23 mouse cellular contexts compared by ENCODE assay signal in genomic region chr13:51197699-51198098, GRCm38 (mm10). TPM values are rescaled to one million over a fixed set of nuclear protein-coding genes. Genes with fewer than 3 reads are reported as not detected.
DNase-seq lines count a peak whose midpoint lies in the region; ATAC-seq and TF ChIP-seq lines count a peak whose summit lies in the region.
"Had no signal": no experiment of that assay in that cellular context is flagged by ENCODE, and none has a peak within 500 bp of the region (broad histone marks: within the 10 kb centered on the region; RNA-seq: fewer than 3 reads in every experiment).

No protein-coding gene starts in this region.

- no peak overlapping the region for H3K4me2 ChIP-seq in intestine, embryonic 14.5 days (ENCODE audit: low read length)
- no peak overlapping the region for H3K4me2 ChIP-seq in intestine, embryonic 15.5 days (replicated peaks)
- no peak overlapping the region for H3K4me2 ChIP-seq in stomach, embryonic 16.5 days (ENCODE audit: low read depth, low read length)
- H3K4me2 ChIP-seq: heart, embryonic 11.5 days; limb, embryonic 13.5 days; liver, embryonic 13.5 days; midbrain, embryonic 13.5 days had no signal

- H3K27me3 ChIP-seq in intestine, embryonic 14.5 days (replicated peaks; ENCODE audit: control insufficient read depth, insufficient read depth, low read length): no peaks in the 10 kb centered on the region
- H3K27me3 ChIP-seq in intestine, embryonic 15.5 days (replicated peaks): no peaks in the 10 kb centered on the region
- no peaks in the 10 kb centered on the region for H3K27me3 ChIP-seq in stomach, embryonic 16.5 days (ENCODE audit: control insufficient read depth, insufficient read depth, low read length)
- H3K27me3 ChIP-seq: limb, embryonic 13.5 days had no signal

- ATAC-seq in intestine, embryonic 14.5 days (replicated peaks; ENCODE audit: low FRiP score, low TSS enrichment, low read depth): no peak
- ATAC-seq in intestine, embryonic 15.5 days: no peak
- no peak for ATAC-seq in stomach, embryonic 16.5 days (ENCODE audit: insufficient read depth, low FRiP score)
- ATAC-seq: activated CD4-positive, CD25-positive, alpha-beta regulatory T cell, adult 4 months; hindbrain, embryonic 16.5 days; midbrain, embryonic 13.5 days had no signal

- no peak overlapping the region for H3K4me3 ChIP-seq in intestine, embryonic 14.5 days (ENCODE audit: low read depth, low read length)
- H3K4me3 ChIP-seq in intestine, embryonic 15.5 days (replicated peaks): no peak overlapping the region
- H3K4me3 ChIP-seq in left cerebral cortex, adult 2 months: no peak overlapping the region
- H3K4me3 ChIP-seq in stomach, embryonic 16.5 days (replicated peaks; ENCODE audit: low read length): no peak overlapping the region
- H3K4me3 ChIP-seq: forebrain, embryonic 10.5 days; limb, embryonic 13.5 days; liver, embryonic 13.5 days; midbrain, embryonic 13.5 days had no signal

- H3K9me3 ChIP-seq in intestine, embryonic 14.5 days (ENCODE audit: control insufficient read depth, low read length): peaks cover 4% of the 10 kb centered on the region; the same call in 1 of the 2 replicates
- no peaks in the 10 kb centered on the region for H3K9me3 ChIP-seq in intestine, embryonic 15.5 days
- H3K9me3 ChIP-seq in stomach, embryonic 16.5 days (replicated peaks; ENCODE audit: control insufficient read depth, low read length): peaks cover 6% of the 10 kb centered on the region; the same call in 1 of the 2 replicates
- H3K9me3 ChIP-seq: G1E; liver, embryonic 13.5 days; midbrain, embryonic 13.5 days had no signal

- WGBS in intestine, embryonic 14.5 days: 47% methylated on average over 3 of the region's 3 CpGs
- 60% methylated on average over 3 of the region's 3 CpGs for WGBS in intestine, embryonic 15.5 days
- WGBS in stomach, embryonic 16.5 days: 75% methylated on average over 3 of the region's 3 CpGs

- no peak for TF ChIP-seq CTCF in left cerebral cortex, adult 2 months (IDR thresholded peaks at IDR 0.05)

- peak; percentile 17 for DNase-seq in gastrocnemius, adult 18-20 months (ENCODE audit: low spot score)
- DNase-seq in gastrocnemius, postnatal 14 days: no peak
- no peak for DNase-seq in intestine, embryonic 14.5 days (ENCODE audit: low spot score)
- no peak for DNase-seq in left cerebral cortex, adult 2 months (ENCODE audit: extremely low spot score in 1 of 2, low spot score in 2 of 2)
- DNase-seq in left cerebral cortex, adult 18-20 months (ENCODE audit: low spot score in 2 of 2): no peak
- no peak for DNase-seq in layer of hippocampus, adult 9-11 months
- DNase-seq: adrenal gland, postnatal 25 days; cerebellum, adult 11 months; cerebellum, postnatal 10 days; liver, embryonic 13.5 days; thymus, adult 2 months had no signal

- intact Hi-C loops in gastrocnemius, postnatal 14 days (cut with DNase I; ENCODE audit: low total_unique reads): no loop called here
- intact Hi-C loops in left cerebral cortex, adult 2 months (cut with DNase I): loop anchor here (10.0 kb wide), 1 partner anchor 417 kb away; no protein-coding TSS in a partner anchor

- peak overlapping the region; percentile 86; the same call in 1 of the 2 replicates for H3K27ac ChIP-seq in intestine, embryonic 14.5 days (ENCODE audit: low read depth)
- no peak overlapping the region for H3K27ac ChIP-seq in intestine, embryonic 15.5 days
- peak overlapping the region; percentile 62; the same call in 1 of the 2 replicates for H3K27ac ChIP-seq in left cerebral cortex, adult 2 months
- H3K27ac ChIP-seq in stomach, embryonic 16.5 days (ENCODE audit: low read length): peak overlapping the region; percentile 31
- H3K27ac ChIP-seq: forebrain, embryonic 10.5 days; limb, embryonic 13.5 days; liver, embryonic 13.5 days; midbrain, embryonic 13.5 days had no signal

- H3K36me3 ChIP-seq in intestine, embryonic 14.5 days (ENCODE audit: control insufficient read depth, insufficient read depth, low read length): no peaks in the 10 kb centered on the region
- H3K36me3 ChIP-seq in intestine, embryonic 15.5 days: no peaks in the 10 kb centered on the region
- H3K36me3 ChIP-seq in stomach, embryonic 16.5 days (ENCODE audit: control insufficient read depth, insufficient read depth, low read length): no peaks in the 10 kb centered on the region
- H3K36me3 ChIP-seq: forebrain, embryonic 10.5 days; G1E; limb, embryonic 13.5 days; liver, embryonic 13.5 days; midbrain, embryonic 13.5 days had no signal

- H3K4me1 ChIP-seq in intestine, embryonic 14.5 days (replicated peaks; ENCODE audit: control insufficient read depth, insufficient read depth, low read length): 0 out of 2 replicates have a peak, but pooled peaks cover 7% of the 10 kb centered on the region
- H3K4me1 ChIP-seq in intestine, embryonic 15.5 days (replicated peaks): peaks cover 5% of the 10 kb centered on the region; the same call in 1 of the 2 replicates
- peaks cover 4% of the 10 kb centered on the region; the same call in 1 of the 2 replicates for H3K4me1 ChIP-seq in stomach, embryonic 16.5 days (ENCODE audit: control insufficient read depth, insufficient read depth, low read length)
- H3K4me1 ChIP-seq: forebrain, embryonic 10.5 days; liver, embryonic 13.5 days; midbrain, embryonic 13.5 days had no signal

- no peak overlapping the region for H3K9ac ChIP-seq in intestine, embryonic 14.5 days (ENCODE audit: low read length)
- H3K9ac ChIP-seq in intestine, embryonic 15.5 days: no peak overlapping the region
- no peak overlapping the region for H3K9ac ChIP-seq in stomach, embryonic 16.5 days (ENCODE audit: low read length)
- H3K9ac ChIP-seq: forebrain, postnatal 0 days; limb, embryonic 13.5 days; liver, embryonic 13.5 days; midbrain, embryonic 13.5 days had no signal

RNA-seq across cellular contexts. Expression of gene Nxnl2, which starts 26.9 kb away (rescaled TPM):
- total RNA-seq in gastrocnemius, adult 18-20 months (2021): not detected
- total RNA-seq in gastrocnemius, postnatal 14 days (2021): under 1 TPM; 0.25 to 0.55 TPM
- polyA plus RNA-seq in intestine, embryonic 14.5 days (2014; fragmentation: Nextera tagmentation; extraction: Ambion mirVana): 2.1 and 2.2 TPM in 2 replicates
- polyA plus RNA-seq in intestine, embryonic 15.5 days (2015; fragmentation: Nextera tagmentation; extraction: Ambion mirVana): 2.1 and 2.3 TPM in 2 replicates
- total RNA-seq in left cerebral cortex, adult 2 months (2021): under 1 TPM in 1 of 2 experiments, not detected in 1; 0.44 TPM
- total RNA-seq in left cerebral cortex, adult 18-20 months (2021): under 1 TPM in 1 of 2 experiments, not detected in 1; 0.26 TPM
- polyA plus RNA-seq in stomach, embryonic 16.5 days (2015; fragmentation: Nextera tagmentation; extraction: Ambion mirVana): 1.3 and 1.5 TPM in 2 replicates
- total RNA-seq: gastrocnemius, adult 8-10 months; megakaryocyte progenitor cell, adult 5-6 weeks had no signal
- polyA plus RNA-seq: G1E; liver, embryonic 13.5 days had no signal
